Mouse (Mus musculus): ENCODE data around the gene Limch1. TPM values are rescaled to one million over a fixed set of nuclear protein-coding genes. Genes with fewer than 3 reads are reported as not detected.

The Limch1 gene
- total and polyA plus RNA-seq, 3 experiments: 0.05 TPM; not detected in 2

DNA sequence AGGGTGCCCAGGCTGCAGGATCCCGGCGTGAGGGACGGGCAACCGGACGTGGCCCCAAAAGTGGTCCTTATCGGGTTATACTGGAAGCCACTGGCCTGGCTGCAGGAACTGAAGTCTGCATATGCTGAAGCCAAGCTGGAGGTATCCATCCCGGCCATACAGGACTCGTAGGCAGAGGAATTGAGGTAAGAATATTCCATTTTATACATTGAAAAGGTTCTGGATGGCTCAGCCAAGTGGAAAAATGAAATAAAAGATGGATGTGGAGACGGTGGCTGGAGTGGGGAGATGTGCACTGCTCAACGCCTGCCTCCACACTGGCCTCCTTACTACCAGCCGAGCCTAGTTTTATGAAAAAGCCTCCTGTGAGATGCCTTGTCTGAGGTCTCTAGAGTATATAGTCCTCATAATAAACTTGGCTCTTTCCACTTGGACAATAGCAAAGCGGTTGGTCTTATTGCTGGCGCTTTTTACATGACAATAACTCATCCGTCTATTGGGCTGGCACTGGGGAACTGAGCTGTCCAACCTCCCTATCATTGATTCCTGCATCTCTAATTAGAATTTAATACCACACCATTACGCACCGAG lies 353.2 kb downstream of the Limch1 start, which contains the start of gene Phox2b:
Gene Phox2b (minus strand): TSS at position 569 of the 591 bp plus-strand sequence.
- H3K27me3 ChIP-seq (replicated peaks): no peaks in the 10 kb centered on the region
- in situ Hi-C loops (cut with MboI; ENCODE audit: low pct_ligation_motif_present, low pct_unique_long_range_greater_than_20kb, low sequenced_read_pairs): no loop called here
- TF ChIP-seq JUND (conservative IDR thresholded peaks at IDR 0.05; ENCODE audit: low read depth, low read length): no peak
- no peak for TF ChIP-seq KAT2A (IDR thresholded peaks at IDR 0.05; ENCODE audit: insufficient replicate concordance, low read length)

GRCm38 (mm10) chr5:67099393-67100271 lies 354.0 kb downstream of the Limch1 start:
- dilution Hi-C loops (cut with MboI; ENCODE audit: extremely low pct_ligation_motif_present, extremely low pct_unique_long_range_greater_than_20kb, low sequenced_read_pairs) (no loop called here), in situ Hi-C loops (cut with MboI; ENCODE audit: low pct_ligation_motif_present, low pct_unique_long_range_greater_than_20kb, low sequenced_read_pairs) (no loop called here)
- Histone ChIP-seq H3K27me3 (replicated peaks) (no peaks in the 10 kb centered on the region), H3K9ac (ENCODE audit: insufficient read depth, low read depth) (no peak overlapping the region), H3K4me2 (ENCODE audit: insufficient read depth, low read depth, poor library complexity, severe bottlenecking) (no peak overlapping the region), H3K27ac (ENCODE audit: insufficient read depth, low read depth) (no peak overlapping the region), H3K9me3 (replicated peaks; ENCODE audit: low read length) (no peaks in the 10 kb centered on the region), H3K36me3 (replicated peaks in 1 of 2; ENCODE audit: control insufficient read depth in 1 of 2, insufficient read depth in 1 of 2, low read length in 1 of 2) (no peaks in the 10 kb centered on the region), H3K4me1 (ENCODE audit: control insufficient read depth in 1 of 2, insufficient read depth in 2 of 2) (no peaks in the 10 kb centered on the region), H3K4me3 (replicated peaks in 1 of 3; ENCODE audit: low read depth in 2 of 3, low read length in 2 of 3, poor library complexity in 1 of 3) (no peak overlapping the region), H3K79me2 (replicated peaks; ENCODE audit: control insufficient read depth, extremely low read depth, insufficient read depth, poor library complexity, severe bottlenecking) (no peaks in the 10 kb centered on the region)
- DNase-seq (ENCODE audit: extremely low read depth): no peak
- no peak for TF ChIP-seq CHD2 (IDR thresholded peaks at IDR 0.05; ENCODE audit: low read length)
- TF ChIP-seq TBP (conservative IDR thresholded peaks at IDR 0.05; ENCODE audit: low read depth, low read length): no peak
- TF ChIP-seq MEF2A (IDR thresholded peaks at IDR 0.05; ENCODE audit: borderline replicate concordance, low read depth, low read length): no peak
- no peak for TF ChIP-seq POLR2A (IDR thresholded peaks at IDR 0.05; ENCODE audit: low read depth, low read length)
- no peak for TF ChIP-seq MAFK (IDR thresholded peaks at IDR 0.05; ENCODE audit: insufficient replicate concordance, low read length)
- no peak for TF ChIP-seq SIN3A (IDR thresholded peaks at IDR 0.05; ENCODE audit: low read length)
- TF ChIP-seq ETS1 (conservative IDR thresholded peaks at IDR 0.05; ENCODE audit: low read depth, low read length): no peak
- no peak for TF ChIP-seq USF1 (IDR thresholded peaks at IDR 0.05; ENCODE audit: low read depth, low read length)

More for the DNA sequence above, 353.2 kb downstream of the Limch1 start, which contains the start of gene Phox2b:
- no peak for DNase-seq (ENCODE audit: extremely low read depth)
- Histone ChIP-seq H3K27ac (ENCODE audit: insufficient read depth, low read depth) (no peak within 1 kb of the TSS), H3K4me2 (ENCODE audit: insufficient read depth, low read depth, poor library complexity, severe bottlenecking) (no peak within 1 kb of the TSS), H3K4me1 (ENCODE audit: control insufficient read depth in 1 of 2, insufficient read depth in 2 of 2) (no peaks in the 10 kb centered on the region), H3K79me2 (replicated peaks; ENCODE audit: control insufficient read depth, extremely low read depth, insufficient read depth, poor library complexity, severe bottlenecking) (no peaks in the 10 kb centered on the region), H3K36me3 (replicated peaks in 1 of 2; ENCODE audit: control insufficient read depth in 1 of 2, insufficient read depth in 1 of 2, low read length in 1 of 2) (no peaks in the 10 kb centered on the region), H3K9me3 (replicated peaks; ENCODE audit: low read length) (no peaks in the 10 kb centered on the region), H3K9ac (ENCODE audit: insufficient read depth, low read depth) (no peak within 1 kb of the TSS), H3K4me3 (replicated peaks in 1 of 3; ENCODE audit: low read depth in 2 of 3, low read length in 2 of 3, poor library complexity in 1 of 3) (no peak within 1 kb of the TSS)
- dilution Hi-C loops (cut with MboI; ENCODE audit: extremely low pct_ligation_motif_present, extremely low pct_unique_long_range_greater_than_20kb, low sequenced_read_pairs): no loop called here
